Mouse (Mus musculus) heart, adult 9 months (tissue): ENCODE measurements around the gene Tmem60.

Source experiments
- DNase-seq, 2 experiments: peaks; one replicate each; pipeline ENCODE4 v3.0.0; 2022; ENCODE audit warnings: low spot score in 2 of 2

Gene Tmem60

DNA sequence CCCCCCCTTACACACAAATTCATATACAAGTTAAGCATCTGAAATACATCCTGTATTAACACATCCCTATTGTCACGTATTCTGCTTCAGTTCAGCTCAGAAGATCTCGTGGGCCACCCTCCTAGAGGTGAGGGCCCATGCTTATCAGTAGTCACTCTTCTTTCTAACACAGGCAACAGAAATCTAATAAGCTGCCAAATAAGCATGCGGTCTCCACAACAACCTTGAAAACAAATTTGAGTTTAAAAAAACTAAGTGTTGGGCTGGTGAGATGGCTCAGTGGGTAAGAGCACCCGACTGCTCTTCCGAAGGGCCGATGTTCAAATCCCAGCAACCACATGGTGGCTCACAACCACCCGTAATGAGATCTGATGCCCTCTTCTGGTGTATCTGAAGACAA lies 24.2 kb downstream of the Tmem60 start:
- DNase-seq: no peak

- no peak for DNase-seq
These were observed 29.8 kb downstream of the Tmem60 start for GRCm38 (mm10) chr5:20911741-20912140.

DNA sequence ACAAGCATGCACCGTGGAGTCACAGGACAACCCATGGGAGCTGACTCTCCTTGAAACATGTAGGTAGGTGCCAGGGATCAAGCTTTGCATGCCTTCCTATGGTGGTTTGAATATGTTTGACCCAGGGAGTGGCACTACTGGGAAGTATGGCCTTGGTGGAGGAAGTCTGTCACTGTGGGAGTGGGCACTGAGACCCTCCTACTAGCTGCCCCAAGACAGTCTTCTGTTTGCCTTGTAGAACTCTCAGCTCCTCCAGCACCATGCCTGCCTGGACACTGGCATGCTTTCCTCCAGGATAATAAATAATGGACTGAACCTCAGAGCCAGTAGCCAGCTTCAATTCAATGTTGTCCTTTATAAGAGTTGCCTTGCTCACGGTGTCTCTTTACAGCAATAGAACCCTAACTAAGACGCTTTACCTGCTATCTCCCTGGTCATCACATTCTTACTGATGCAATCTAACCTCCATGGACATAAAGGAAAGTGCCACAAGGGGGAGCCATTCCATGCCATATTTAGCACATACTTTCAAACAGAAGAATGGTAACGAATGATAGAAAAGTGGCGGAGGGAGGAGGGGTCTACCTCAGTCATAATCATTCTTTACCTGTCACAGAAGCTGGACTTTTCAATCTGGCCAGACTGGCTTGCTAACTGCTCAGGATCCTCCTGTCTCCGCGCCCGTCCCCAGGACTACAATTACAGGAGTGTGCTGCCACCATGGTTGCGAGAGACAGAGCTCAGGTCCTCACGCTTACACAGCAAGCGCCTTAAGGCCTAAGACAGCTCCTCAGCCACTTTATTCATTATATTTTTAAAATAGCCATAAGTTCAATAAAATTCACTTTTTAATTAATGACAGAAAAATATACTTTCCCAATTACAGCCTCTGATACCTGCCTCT lies 31.6 kb downstream of the Tmem60 start:
- peak in 1 of 2 experiments; percentile 54 for DNase-seq

DNA sequence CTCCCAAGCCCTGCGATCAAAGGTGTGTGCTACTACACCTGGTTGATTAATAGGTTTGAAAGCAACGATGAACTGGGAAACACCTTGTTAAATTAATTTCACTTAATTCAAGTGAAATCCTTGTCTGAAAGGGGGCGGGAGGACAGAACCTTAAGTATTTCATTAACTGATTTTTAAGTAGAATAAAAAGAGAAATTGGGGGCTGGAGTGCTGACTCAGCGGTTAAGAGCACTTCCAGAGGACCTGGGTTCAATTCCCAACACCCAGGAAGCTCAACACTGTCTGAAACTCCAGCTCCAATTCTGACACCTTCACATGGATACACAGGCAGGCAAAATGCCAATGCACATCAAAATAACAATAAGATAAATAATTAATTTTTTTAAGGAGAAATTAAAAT lies 37.0 kb downstream of the Tmem60 start:
- DNase-seq: no peak

DNA sequence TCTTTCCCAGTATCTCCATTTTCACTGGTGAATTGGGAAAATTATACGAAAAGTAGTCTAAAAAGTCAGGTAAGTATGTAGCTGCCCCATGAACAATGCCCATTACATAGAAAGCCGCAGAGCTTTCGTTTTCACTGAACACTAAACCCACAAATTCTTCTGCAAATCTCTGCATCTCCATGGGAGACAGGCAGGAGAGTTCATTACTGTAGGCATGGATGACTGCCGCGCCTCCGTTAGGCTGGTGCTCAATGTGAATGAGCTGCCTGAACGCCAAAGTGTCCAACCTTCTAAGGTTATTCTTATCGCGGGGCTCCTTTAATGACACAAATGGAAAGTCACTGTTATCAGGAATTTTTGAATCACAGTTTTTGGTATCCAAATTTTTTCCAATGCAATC lies 37.6 kb downstream of the Tmem60 start:
- DNase-seq: no peak

GRCm38 (mm10) chr5:20924608-20925007 lies 42.6 kb downstream of the Tmem60 start:
- no peak for DNase-seq

DNA sequence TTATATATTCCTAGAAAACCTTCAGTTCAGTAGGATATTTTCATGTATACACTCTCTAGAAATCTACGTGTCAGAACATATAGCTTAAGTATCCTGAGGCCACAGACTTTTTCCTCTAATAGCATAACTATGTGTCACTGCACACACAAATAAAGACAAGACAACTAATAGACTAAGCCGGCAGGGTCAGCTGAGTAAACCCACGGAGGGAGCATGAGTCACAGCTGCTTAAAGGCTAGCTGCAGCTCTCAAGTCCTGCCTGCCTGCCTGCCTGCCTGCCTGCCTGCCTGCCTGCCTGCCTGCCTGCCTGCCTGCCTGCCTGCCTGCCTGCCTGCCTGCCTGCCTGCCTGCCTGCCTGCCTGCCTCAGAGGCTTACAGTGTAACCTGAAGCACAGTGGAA lies 43.5 kb downstream of the Tmem60 start:
- DNase-seq: no peak

GRCm38 (mm10) chr5:20929669-20930151 lies 47.7 kb downstream of the Tmem60 start:
- no peak for DNase-seq

GRCm38 (mm10) chr5:20930430-20930829 lies 48.4 kb downstream of the Tmem60 start:
- no peak for DNase-seq

DNA sequence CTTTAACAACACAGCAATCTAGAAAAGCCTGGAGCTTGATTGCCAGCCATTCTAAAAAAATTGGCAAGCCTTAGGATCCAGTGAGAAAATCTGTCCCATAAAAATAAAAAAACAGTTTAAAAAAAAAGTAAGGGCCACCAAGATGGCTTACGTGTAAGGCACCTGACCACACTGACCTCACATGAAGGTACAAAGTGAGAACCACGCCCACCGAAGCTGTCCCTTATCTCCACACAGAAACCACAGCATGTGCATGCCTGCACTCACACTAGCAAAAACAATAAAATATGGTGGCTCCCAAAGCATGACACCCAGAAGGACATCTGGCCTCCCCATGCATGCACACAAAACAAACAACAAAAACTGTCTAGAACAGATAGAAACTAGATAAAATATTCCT lies 49.3 kb downstream of the Tmem60 start:
- DNase-seq: no peak

GRCm38 (mm10) chr5:20932585-20932984 lies 50.6 kb downstream of the Tmem60 start:
- DNase-seq: no peak

- no peak for DNase-seq
These were observed 53.9 kb downstream of the Tmem60 start for GRCm38 (mm10) chr5:20935934-20936333.
